Mouse (Mus musculus): Measurements from ENCODE around the gene Surf1. TPM values are rescaled to one million over a fixed set of nuclear protein-coding genes. Genes with fewer than 3 reads are reported as not detected.

Surf1 gene
- polyA plus RNA-seq, 1 experiment from 2014 or later: 98.9 TPM

DNA sequence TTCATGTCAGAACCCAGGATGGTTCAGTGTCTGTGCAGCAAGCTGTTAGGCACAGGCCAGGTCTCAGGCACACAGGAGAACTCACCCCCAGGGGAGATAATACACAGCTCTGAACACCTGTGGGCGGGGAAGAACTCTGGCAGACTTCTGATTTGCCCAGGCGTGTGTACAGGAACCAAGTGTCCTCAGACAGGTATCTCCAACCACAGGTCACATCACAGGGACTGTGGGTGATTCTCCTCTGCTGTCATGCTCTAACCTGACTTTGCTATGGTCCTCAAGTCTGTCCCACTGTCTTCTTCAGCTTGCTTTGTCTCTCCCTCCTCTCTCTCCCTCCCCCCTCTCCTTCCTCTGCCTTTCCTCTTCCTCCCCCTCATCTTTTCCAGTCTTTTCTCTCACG, 51.5 kb downstream of the Surf1 start, which contains the start of gene Abo:
Abo (minus strand) TSS at position 101 of the 400 bp plus-strand sequence.
- H3K9ac ChIP-seq (ENCODE audit: low read depth, low read length): no peak within 1 kb of the TSS
- H3K27ac ChIP-seq (ENCODE audit: low read depth, low read length): no peak within 1 kb of the TSS
- ATAC-seq: no peak
- H3K4me3 ChIP-seq (ENCODE audit: low read length): no peak within 1 kb of the TSS
- H3K27me3 ChIP-seq (replicated peaks; ENCODE audit: control insufficient read depth, insufficient read depth, low read length): no peaks in the 10 kb centered on the region
- WGBS: 71% methylated on average over 3 of the region's 3 CpGs
- no peaks in the 10 kb centered on the region for H3K36me3 ChIP-seq (ENCODE audit: control insufficient read depth, insufficient read depth, low read length)
- no peaks in the 10 kb centered on the region for H3K9me3 ChIP-seq (ENCODE audit: control insufficient read depth, low read length)
- H3K4me2 ChIP-seq (ENCODE audit: low read length): no peak within 1 kb of the TSS
- H3K4me1 ChIP-seq (ENCODE audit: control insufficient read depth, insufficient read depth, low read depth, low read length): no peaks in the 10 kb centered on the region

Other genes with a start within 250 kb of the Surf1 start
- not detected in 2 replicates for gene Lcn4, start 245.2 kb downstream of the Surf1 start, polyA plus RNA-seq (2015; fragmentation: Nextera tagmentation; extraction: Ambion mirVana)
- not detected in 2 replicates for gene Abo, start 51.6 kb downstream of the Surf1 start, polyA plus RNA-seq (2015; fragmentation: Nextera tagmentation; extraction: Ambion mirVana)
- 31.1 and 32.2 TPM in 2 replicates for gene Surf6, start 13.7 kb downstream of the Surf1 start, polyA plus RNA-seq (2015; fragmentation: Nextera tagmentation; extraction: Ambion mirVana)
- gene Med22, start 5.9 kb downstream of the Surf1 start, polyA plus RNA-seq (2015; fragmentation: Nextera tagmentation; extraction: Ambion mirVana): 119 and 124 TPM in 2 replicates
- 341 and 368 TPM in 2 replicates for gene Rpl7a, start 5.8 kb downstream of the Surf1 start, polyA plus RNA-seq (2015; fragmentation: Nextera tagmentation; extraction: Ambion mirVana)
- gene Surf2, start 163 bp downstream of the Surf1 start, polyA plus RNA-seq (2015; fragmentation: Nextera tagmentation; extraction: Ambion mirVana): 55.8 and 57.3 TPM in 2 replicates
- gene Surf4, start 17.4 kb upstream of the Surf1 start, polyA plus RNA-seq (2015; fragmentation: Nextera tagmentation; extraction: Ambion mirVana): 110 and 121 TPM in 2 replicates
- gene Stkld1, start 17.5 kb upstream of the Surf1 start, polyA plus RNA-seq (2015; fragmentation: Nextera tagmentation; extraction: Ambion mirVana): 0.06 and 0.14 TPM in 2 replicates
- gene Rexo4, start 47.9 kb upstream of the Surf1 start, polyA plus RNA-seq (2015; fragmentation: Nextera tagmentation; extraction: Ambion mirVana): 39.6 and 41.0 TPM in 2 replicates
- 0.29 TPM in 1 of 2 replicates, not detected in the other for gene Adamts13, start 56.9 kb upstream of the Surf1 start, polyA plus RNA-seq (2015; fragmentation: Nextera tagmentation; extraction: Ambion mirVana)
- gene Cacfd1, start 93.4 kb upstream of the Surf1 start, polyA plus RNA-seq (2015; fragmentation: Nextera tagmentation; extraction: Ambion mirVana): 103 TPM in 2 replicates
- 18.0 and 21.6 TPM in 2 replicates for gene Slc2a6, start 111.5 kb upstream of the Surf1 start, polyA plus RNA-seq (2015; fragmentation: Nextera tagmentation; extraction: Ambion mirVana)
- gene Mymk, start 155.6 kb upstream of the Surf1 start, polyA plus RNA-seq (2015; fragmentation: Nextera tagmentation; extraction: Ambion mirVana): 0.21 and 3.5 TPM in 2 replicates
- gene Adamtsl2, start 162.8 kb upstream of the Surf1 start, polyA plus RNA-seq (2015; fragmentation: Nextera tagmentation; extraction: Ambion mirVana): 9.6 and 11.8 TPM in 2 replicates
- 10.2 and 10.3 TPM in 2 replicates for gene Fam163b, start 226.0 kb upstream of the Surf1 start, polyA plus RNA-seq (2015; fragmentation: Nextera tagmentation; extraction: Ambion mirVana)
- gene Dbh, start 248.7 kb upstream of the Surf1 start, polyA plus RNA-seq (2015; fragmentation: Nextera tagmentation; extraction: Ambion mirVana): 4.9 and 5.8 TPM in 2 replicates

Data from hindbrain, embryonic 16.5 days (tissue).